Mouse (Mus musculus) megakaryocyte-erythroid progenitor cell, adult 5-6 weeks (primary cell): ENCODE measurements around the gene Prpf3. TPM values are rescaled to one million over a fixed set of nuclear protein-coding genes. Genes with fewer than 3 reads are reported as not detected.
"Not testable (repeated sequence)": the region's sequence is repeated elsewhere in the genome, so short reads cannot be mapped to it uniquely, and the experiment has no call there.

ENCODE experiments used
- ATAC-seq: replicated peaks from 2 replicates; pipeline ENCODE4 v1.8.0; 2016; ENCODE audit warnings: mild to moderate bottlenecking, inconsistent platforms; ENCODE audit not compliant: severe bottlenecking, poor library complexity, low FRiP score, low TSS enrichment
- total RNA-seq, 2 experiments: library from RNA; stranded (forward) in 1 of 2; stranded (reverse) in 1 of 2; fragments of 200-1000, 215-1000 nt in 1 of 2; fragments of >200 nt in 1 of 2; fragmentation: Nextera tagmentation in 1 of 2; gene quantifications; 2 replicates each; pipeline ENCODE4 v1.2.3; 2014 to 2017

Gene Prpf3
- 72.1 and 90.7 TPM in 2 replicates for total RNA-seq (2014; fragmentation: Nextera tagmentation)
- 66.7 and 100.0 TPM in 2 replicates for total RNA-seq (2017)

- ATAC-seq = peak; percentile 96
These were observed at the start of gene Prpf3 for GRCm38 (mm10) chr3:95855502-95856089. Gene Prpf3, minus strand, starts transcription at chr3:95855885.

GRCm38 (mm10) chr3:95904568-95904967 is 48.9 kb upstream of the Prpf3 start, which contains the start of gene Car14:
Gene Car14, minus strand, starts transcription at chr3:95904691.
- ATAC-seq = no peak

- no peak for ATAC-seq
These were observed 48.2 kb upstream of the Prpf3 start for GRCm38 (mm10) chr3:95903753-95904502.

GRCm38 (mm10) chr3:95902643-95903042 is 47.0 kb upstream of the Prpf3 start:
- ATAC-seq = no peak

GRCm38 (mm10) chr3:95902373-95902625 is 46.6 kb upstream of the Prpf3 start:
- ATAC-seq = no peak

- no peak for ATAC-seq
These were observed 46.1 kb upstream of the Prpf3 start for GRCm38 (mm10) chr3:95901616-95902372.

GRCm38 (mm10) chr3:95899800-95900524 is 44.3 kb upstream of the Prpf3 start:
- ATAC-seq = no peak

GRCm38 (mm10) chr3:95895501-95895900 is 39.8 kb upstream of the Prpf3 start:
- not testable (repeated sequence) for ATAC-seq

- no peak for ATAC-seq
These were observed 38.9 kb upstream of the Prpf3 start for GRCm38 (mm10) chr3:95894317-95895160.

- peak; percentile 99 for ATAC-seq
These were observed 38.1 kb upstream of the Prpf3 start, which contains the start of gene Aph1a for GRCm38 (mm10) chr3:95893606-95894316. Gene Aph1a, plus strand, starts transcription at chr3:95893969.

GRCm38 (mm10) chr3:95893126-95893525 is 37.4 kb upstream of the Prpf3 start:
- ATAC-seq = no peak

- ATAC-seq = no peak
These were observed 36.7 kb upstream of the Prpf3 start for GRCm38 (mm10) chr3:95892066-95893052.

- ATAC-seq = no peak
These were observed 35.8 kb upstream of the Prpf3 start, which contains the start of gene BC028528 for GRCm38 (mm10) chr3:95891211-95892065. Gene BC028528, minus strand, starts transcription at chr3:95892005.

- ATAC-seq = no peak
These were observed 34.0 kb upstream of the Prpf3 start for GRCm38 (mm10) chr3:95889664-95890063.

- no peak for ATAC-seq
These were observed 31.9 kb upstream of the Prpf3 start for GRCm38 (mm10) chr3:95887596-95887995.

GRCm38 (mm10) chr3:95884400-95884799 is 28.7 kb upstream of the Prpf3 start:
- no peak for ATAC-seq
